19 mouse cellular contexts compared by ENCODE assay signal in genomic region chr4:148468396-148468795, GRCm38 (mm10).
"Had no signal": no experiment of that assay in that cellular context is flagged by ENCODE, and none has a peak within 500 bp of the region (broad histone marks: within the 10 kb centered on the region; RNA-seq: fewer than 3 reads in every experiment).

No protein-coding gene starts in this region.

- H3K9ac ChIP-seq: limb, embryonic 12.5 days; limb, embryonic 15.5 days; liver, embryonic 12.5 days; liver, embryonic 15.5 days; lung, embryonic 15.5 days; midbrain, embryonic 13.5 days; neural tube, embryonic 13.5 days had no signal

- DNase-seq: left cerebral cortex, postnatal 4 days; lung, adult 18-20 months; lung, postnatal 10 days; lung, postnatal 36 days; retina, postnatal 1 day; right cerebral cortex, postnatal 25 days; thymus, adult 18-20 months; thymus, postnatal 36 days had no signal

- H3K27me3 ChIP-seq: limb, embryonic 12.5 days; limb, embryonic 15.5 days; liver, embryonic 12.5 days; liver, embryonic 15.5 days; lung, embryonic 15.5 days; megakaryocyte, embryonic 14.5 days; midbrain, embryonic 13.5 days; neural tube, embryonic 13.5 days had no signal

- H3K9me3 ChIP-seq: limb, embryonic 12.5 days; limb, embryonic 15.5 days; liver, embryonic 12.5 days; liver, embryonic 15.5 days; lung, embryonic 15.5 days; megakaryocyte, embryonic 14.5 days; midbrain, embryonic 10.5 days; midbrain, embryonic 13.5 days; neural tube, embryonic 13.5 days had no signal

- H3K27ac ChIP-seq: kidney, postnatal 0 days; limb, embryonic 15.5 days; liver, embryonic 12.5 days; liver, embryonic 15.5 days; lung, embryonic 15.5 days; midbrain, embryonic 10.5 days; midbrain, embryonic 13.5 days; neural tube, embryonic 13.5 days had no signal

- H3K4me3 ChIP-seq: limb, embryonic 12.5 days; limb, embryonic 15.5 days; liver, embryonic 12.5 days; liver, embryonic 15.5 days; lung, embryonic 15.5 days; megakaryocyte, embryonic 14.5 days; midbrain, embryonic 10.5 days; midbrain, embryonic 13.5 days; myocyte; neural tube, embryonic 13.5 days had no signal

- H3K4me1 ChIP-seq: liver, embryonic 12.5 days; liver, embryonic 15.5 days; lung, embryonic 15.5 days; midbrain, embryonic 10.5 days; midbrain, embryonic 13.5 days had no signal
